Mouse (Mus musculus): Measurements from ENCODE around the gene Mgat4b. TPM values are rescaled to one million over a fixed set of nuclear protein-coding genes. Genes with fewer than 3 reads are reported as not detected.
A peak's percentile ranks its signal among the peaks of the same experiment; 100 is the strongest.
"Not testable (repeated sequence)": the region's sequence is repeated elsewhere in the genome, so short reads cannot be mapped to it uniquely, and the experiment has no call there.

Mgat4b gene
- polyA plus RNA-seq (2014; fragmentation: Nextera tagmentation; extraction: Ambion mirVana): 55.7 and 56.0 TPM in 2 replicates

GRCm38 (mm10) chr11:50210505-50211151 is at the start of gene Mgat4b, which contains the start of gene Sqstm1:
Gene Mgat4b (plus strand): TSS chr11:50210890.
Gene Sqstm1 (minus strand): TSS chr11:50210827.
- Histone ChIP-seq H3K4me2 (replicated peaks) (peak within 1 kb of the TSS; percentile 75), H3K36me3 (replicated peaks; ENCODE audit: control insufficient read depth, insufficient read depth) (peaks cover 20% of the 10 kb centered on the region), H3K4me1 (replicated peaks; ENCODE audit: control insufficient read depth, insufficient read depth, low read length) (peaks cover 24% of the 10 kb centered on the region), H3K27ac (peak within 1 kb of the TSS; percentile 96), H3K4me3 (replicated peaks; ENCODE audit: low read length) (peak within 1 kb of the TSS; percentile 74), H3K9me3 (ENCODE audit: control insufficient read depth, low read length) (no peaks in the 10 kb centered on the region), H3K9ac (peak within 1 kb of the TSS; percentile 86), H3K27me3 (ENCODE audit: control insufficient read depth, insufficient read depth, low read length) (no peaks in the 10 kb centered on the region)
- DNase-seq (ENCODE audit: low spot score): peak; percentile 85
- ATAC-seq (ENCODE audit: low FRiP score): peak; percentile 80
- 2% methylated on average over 45 of the region's 48 CpGs for WGBS

GRCm38 (mm10) chr11:50161578-50162304 is 48.9 kb upstream of the Mgat4b start:
- 65% methylated on average over 10 of the region's 10 CpGs for WGBS
- no peak overlapping the region for H3K27ac ChIP-seq
- no peaks in the 10 kb centered on the region for H3K4me1 ChIP-seq (replicated peaks; ENCODE audit: control insufficient read depth, insufficient read depth, low read length)
- DNase-seq (ENCODE audit: low spot score): peak; percentile 62
- no peaks in the 10 kb centered on the region for H3K9me3 ChIP-seq (ENCODE audit: control insufficient read depth, low read length)
- H3K4me2 ChIP-seq (replicated peaks): no peak overlapping the region
- H3K36me3 ChIP-seq (replicated peaks; ENCODE audit: control insufficient read depth, insufficient read depth): peaks cover 93% of the 10 kb centered on the region
- H3K4me3 ChIP-seq (replicated peaks; ENCODE audit: low read length): no peak overlapping the region
- no peak overlapping the region for H3K9ac ChIP-seq
- no peak for ATAC-seq (ENCODE audit: low FRiP score)
- no peaks in the 10 kb centered on the region for H3K27me3 ChIP-seq (ENCODE audit: control insufficient read depth, insufficient read depth, low read length)

- Histone ChIP-seq H3K27ac (no peak overlapping the region), H3K9ac (no peak overlapping the region), H3K4me3 (replicated peaks; ENCODE audit: low read length) (no peak overlapping the region), H3K27me3 (ENCODE audit: control insufficient read depth, insufficient read depth, low read length) (no peaks in the 10 kb centered on the region), H3K4me2 (replicated peaks) (no peak overlapping the region), H3K9me3 (ENCODE audit: control insufficient read depth, low read length) (no peaks in the 10 kb centered on the region), H3K4me1 (replicated peaks; ENCODE audit: control insufficient read depth, insufficient read depth, low read length) (no peaks in the 10 kb centered on the region), H3K36me3 (replicated peaks; ENCODE audit: control insufficient read depth, insufficient read depth) (peaks cover 86% of the 10 kb centered on the region)
- no peak for ATAC-seq (ENCODE audit: low FRiP score)
- no peak for DNase-seq (ENCODE audit: low spot score)
- WGBS: 99% methylated on average over 3 of the region's 3 CpGs
Observed at GRCm38 (mm10) chr11:50162338-50163050, 48.2 kb upstream of the Mgat4b start.

GRCm38 (mm10) chr11:50168352-50168751 is 42.3 kb upstream of the Mgat4b start:
- no peak overlapping the region for H3K4me3 ChIP-seq (replicated peaks; ENCODE audit: low read length)
- H3K4me2 ChIP-seq (replicated peaks): no peak overlapping the region
- no peaks in the 10 kb centered on the region for H3K4me1 ChIP-seq (replicated peaks; ENCODE audit: control insufficient read depth, insufficient read depth, low read length)
- no peaks in the 10 kb centered on the region for H3K9me3 ChIP-seq (ENCODE audit: control insufficient read depth, low read length)
- 81% methylated on average over 5 of the region's 5 CpGs for WGBS
- H3K27me3 ChIP-seq (ENCODE audit: control insufficient read depth, insufficient read depth, low read length): no peaks in the 10 kb centered on the region
- H3K36me3 ChIP-seq (replicated peaks; ENCODE audit: control insufficient read depth, insufficient read depth): peaks cover 76% of the 10 kb centered on the region
- DNase-seq (ENCODE audit: low spot score): no peak
- ATAC-seq (ENCODE audit: low FRiP score): no peak
- no peak overlapping the region for H3K27ac ChIP-seq
- H3K9ac ChIP-seq: no peak overlapping the region

GRCm38 (mm10) chr11:50174111-50174729 is 36.5 kb upstream of the Mgat4b start, which contains the start of gene Mrnip:
Gene Mrnip (plus strand): TSS chr11:50174444.
- Histone ChIP-seq H3K27ac (peak within 1 kb of the TSS; percentile 82), H3K4me3 (replicated peaks; ENCODE audit: low read length) (peak within 1 kb of the TSS; percentile 72), H3K36me3 (replicated peaks; ENCODE audit: control insufficient read depth, insufficient read depth) (peaks cover 55% of the 10 kb centered on the region), H3K4me2 (replicated peaks) (peak within 1 kb of the TSS; percentile 54), H3K9ac (peak within 1 kb of the TSS; percentile 88)
- ATAC-seq (ENCODE audit: low FRiP score): peak; percentile 46
- not testable (repeated sequence) for DNase-seq (ENCODE audit: low spot score); H3K27me3 ChIP-seq (ENCODE audit: control insufficient read depth, insufficient read depth, low read length); H3K4me1 ChIP-seq (replicated peaks; ENCODE audit: control insufficient read depth, insufficient read depth, low read length); H3K9me3 ChIP-seq (ENCODE audit: control insufficient read depth, low read length)
- 5% methylated on average over 19 of the region's 19 CpGs for WGBS

- H3K27ac ChIP-seq: peak overlapping the region; percentile 78
- peak; percentile 99 for ATAC-seq (ENCODE audit: low FRiP score)
- peak overlapping the region; percentile 88 for H3K9ac ChIP-seq
- no peaks in the 10 kb centered on the region for H3K9me3 ChIP-seq (ENCODE audit: control insufficient read depth, low read length)
- WGBS: under 1% methylated on average over 26 of the region's 27 CpGs
- H3K4me3 ChIP-seq (replicated peaks; ENCODE audit: low read length): peak overlapping the region; percentile 72
- peak; percentile 97 for DNase-seq (ENCODE audit: low spot score)
- H3K4me2 ChIP-seq (replicated peaks): peak overlapping the region; percentile 53
- H3K4me1 ChIP-seq (replicated peaks; ENCODE audit: control insufficient read depth, insufficient read depth, low read length): peaks cover 9% of the 10 kb centered on the region
- H3K36me3 ChIP-seq (replicated peaks; ENCODE audit: control insufficient read depth, insufficient read depth): peaks cover 50% of the 10 kb centered on the region
- no peaks in the 10 kb centered on the region for H3K27me3 ChIP-seq (ENCODE audit: control insufficient read depth, insufficient read depth, low read length)
Observed at GRCm38 (mm10) chr11:50174730-50175187, 35.9 kb upstream of the Mgat4b start.

GRCm38 (mm10) chr11:50176351-50176750 is 34.3 kb upstream of the Mgat4b start:
- H3K9ac ChIP-seq: no peak overlapping the region
- no peaks in the 10 kb centered on the region for H3K9me3 ChIP-seq (ENCODE audit: control insufficient read depth, low read length)
- no peaks in the 10 kb centered on the region for H3K27me3 ChIP-seq (ENCODE audit: control insufficient read depth, insufficient read depth, low read length)
- H3K4me3 ChIP-seq (replicated peaks; ENCODE audit: low read length): no peak overlapping the region
- H3K4me2 ChIP-seq (replicated peaks): no peak overlapping the region
- peaks cover 9% of the 10 kb centered on the region for H3K4me1 ChIP-seq (replicated peaks; ENCODE audit: control insufficient read depth, insufficient read depth, low read length)
- no peak for DNase-seq (ENCODE audit: low spot score)
- no peak for ATAC-seq (ENCODE audit: low FRiP score)
- H3K36me3 ChIP-seq (replicated peaks; ENCODE audit: control insufficient read depth, insufficient read depth): peaks cover 40% of the 10 kb centered on the region
- no peak overlapping the region for H3K27ac ChIP-seq
- WGBS: 82% methylated on average over 3 of the region's 3 CpGs

- Histone ChIP-seq H3K4me2 (replicated peaks) (no peak overlapping the region), H3K36me3 (replicated peaks; ENCODE audit: control insufficient read depth, insufficient read depth) (peaks cover 34% of the 10 kb centered on the region), H3K9me3 (ENCODE audit: control insufficient read depth, low read length) (no peaks in the 10 kb centered on the region), H3K4me1 (replicated peaks; ENCODE audit: control insufficient read depth, insufficient read depth, low read length) (peaks cover 9% of the 10 kb centered on the region), H3K27ac (no peak overlapping the region), H3K4me3 (replicated peaks; ENCODE audit: low read length) (no peak overlapping the region), H3K27me3 (ENCODE audit: control insufficient read depth, insufficient read depth, low read length) (no peaks in the 10 kb centered on the region), H3K9ac (no peak overlapping the region; the same call in 1 of the 2 replicates)
- DNase-seq (ENCODE audit: low spot score) (no peak), ATAC-seq (ENCODE audit: low FRiP score) (no peak)
- 80% methylated on average over 6 of the region's 6 CpGs for WGBS
Observed at GRCm38 (mm10) chr11:50177111-50177510, 33.6 kb upstream of the Mgat4b start.
